Mouse (Mus musculus) heart, embryonic 13.5 days (tissue): ENCODE measurements around the gene Fbxl17. TPM values are rescaled to one million over a fixed set of nuclear protein-coding genes. Genes with fewer than 3 reads are reported as not detected.

Experiments used
- ATAC-seq: fragments of 200-750 bp; cut with Nextera tagmentation; 2 replicates; pipeline ENCODE4 v1.8.0; 2017; ENCODE audit warnings: moderate TSS enrichment; ENCODE audit not compliant: insufficient number of reproducible peaks, low FRiP score, low TSS enrichment; ENCODE audit errors: extremely low read depth
- H3K27ac ChIP-seq: fragments of 300-500 bp; sonication (generic); replicated peaks from 2 replicates; pipeline ENCODE4 v1.5.1; 2015; ENCODE audit warnings: moderate library complexity, mild to moderate bottlenecking, inconsistent platforms
- H3K27me3 ChIP-seq: fragments of 300-500 bp; sonication (generic); replicated peaks from 2 replicates; pipeline ENCODE4 v1.6.1; 2015; ENCODE audit warnings: mild to moderate bottlenecking, inconsistent platforms
- H3K36me3 ChIP-seq: fragments of 300-500 bp; sonication (generic); 2 replicates; pipeline ENCODE4 v1.6.1; 2015; ENCODE audit warnings: mild to moderate bottlenecking, inconsistent platforms
- H3K4me1 ChIP-seq: fragments of 300-500 bp; sonication (generic); 2 replicates; pipeline ENCODE4 v1.6.1; 2015; ENCODE audit warnings: inconsistent platforms
- H3K4me2 ChIP-seq: fragments of 300-500 bp; sonication (generic); 2 replicates; pipeline ENCODE4 v1.6.1; 2015; ENCODE audit warnings: inconsistent platforms, mild to moderate bottlenecking, moderate library complexity
- H3K4me3 ChIP-seq: fragments of 300-500 bp; sonication (generic); 2 replicates; pipeline ENCODE4 v1.5.1; 2015; ENCODE audit warnings: moderate library complexity, mild to moderate bottlenecking, inconsistent platforms
- H3K9ac ChIP-seq: fragments of 300-500 bp; sonication (generic); 2 replicates; pipeline ENCODE4 v1.6.1; 2015; ENCODE audit warnings: inconsistent platforms, mild to moderate bottlenecking, moderate library complexity
- H3K9me3 ChIP-seq: fragments of 300-500 bp; sonication (generic); 2 replicates; pipeline ENCODE4 v1.6.1; 2016; ENCODE audit warnings: inconsistent platforms
- whole genome bisulfite sequencing: fragments of 180-500 bp; shearing (Covaris S2); methylation state at CpG from one replicate; pipeline ENCODE4 v1.1.7; 2015; ENCODE audit warnings: mixed read lengths; 5-methylcytosine and 5-hydroxymethylcytosine counted together
- polyA plus RNA-seq: library from polyadenylated mRNA; unstranded; fragments of >200 nt; fragmentation: Nextera tagmentation; extraction: Ambion mirVana; gene quantifications from 2 replicates; pipeline ENCODE4 v1.2.1, GENCODE M21; 2015

Fbxl17 gene
- polyA plus RNA-seq, 1 experiment from 2014 or later = 6.3 TPM

DNA sequence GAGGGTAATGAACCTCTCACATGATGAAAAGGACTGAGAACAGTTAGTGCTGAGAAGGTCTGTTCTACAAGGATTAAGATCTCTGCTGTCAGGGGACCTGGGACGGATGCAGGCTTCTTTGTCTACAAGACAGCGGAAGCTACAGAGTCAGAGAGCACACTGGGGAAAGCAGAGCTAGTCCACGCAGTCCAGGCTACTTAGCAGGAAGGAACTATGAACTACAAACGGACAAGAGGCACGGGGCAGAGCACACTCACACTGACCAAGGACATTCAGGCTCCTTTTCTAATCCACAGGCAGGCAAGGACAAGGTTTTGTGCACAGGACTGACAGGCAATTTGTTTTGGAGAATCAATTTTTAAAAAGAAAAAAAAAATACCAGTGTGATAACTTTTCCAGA is 437.0 kb downstream of the Fbxl17 start:
- WGBS = 54% methylated on average over 5 of the region's 5 CpGs
- H3K27ac ChIP-seq = no peak overlapping the region
- no peak for ATAC-seq

GRCm38 (mm10) chr17:63061786-63062185 is 438.0 kb downstream of the Fbxl17 start:
- peaks cover 3% of the 10 kb centered on the region; the same call in 1 of the 2 replicates for H3K36me3 ChIP-seq
- WGBS = 84% methylated on average over 3 of the region's 3 CpGs

More for the DNA sequence above, 437.0 kb downstream of the Fbxl17 start:
- no peak overlapping the region for H3K9ac ChIP-seq
- H3K4me1 ChIP-seq = no peaks in the 10 kb centered on the region
- no peaks in the 10 kb centered on the region for H3K27me3 ChIP-seq
- H3K36me3 ChIP-seq = peaks cover 3% of the 10 kb centered on the region; the same call in 1 of the 2 replicates
- no peaks in the 10 kb centered on the region for H3K9me3 ChIP-seq
- no peak overlapping the region for H3K4me2 ChIP-seq
- H3K4me3 ChIP-seq = no peak overlapping the region

DNA sequence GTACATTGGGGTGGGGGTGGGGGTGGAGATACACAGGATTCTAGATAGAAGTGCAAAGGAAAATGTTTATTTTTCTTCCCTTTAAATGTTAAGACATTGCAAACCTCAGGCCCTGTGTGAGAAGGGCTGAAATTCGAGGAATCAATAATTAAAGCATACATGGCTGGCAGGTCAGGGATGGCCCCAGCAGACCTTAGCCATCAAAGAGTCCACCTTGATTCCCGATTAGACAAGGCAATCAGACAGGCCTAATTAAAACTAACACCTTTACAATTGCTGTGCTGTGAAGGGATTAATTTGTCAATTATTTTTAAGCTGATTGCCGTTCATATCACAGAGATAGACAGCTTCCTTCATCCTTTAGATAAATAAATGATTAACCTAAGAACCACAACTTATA is 439.0 kb downstream of the Fbxl17 start:
- H3K27me3 ChIP-seq = no peaks in the 10 kb centered on the region
- H3K4me3 ChIP-seq = no peak overlapping the region
- H3K4me1 ChIP-seq = no peaks in the 10 kb centered on the region
- no peak overlapping the region for H3K4me2 ChIP-seq
- H3K36me3 ChIP-seq = peaks cover 3% of the 10 kb centered on the region; the same call in 1 of the 2 replicates
- ATAC-seq = no peak
- no peaks in the 10 kb centered on the region for H3K9me3 ChIP-seq
- WGBS = 73% methylated on average over 3 of the region's 3 CpGs
- no peak overlapping the region for H3K9ac ChIP-seq
- H3K27ac ChIP-seq = no peak overlapping the region

More at GRCm38 (mm10) chr17:63061786-63062185, 438.0 kb downstream of the Fbxl17 start:
- Histone ChIP-seq H3K4me1 (no peaks in the 10 kb centered on the region), H3K27ac (no peak overlapping the region), H3K27me3 (no peaks in the 10 kb centered on the region), H3K9ac (no peak overlapping the region), H3K4me2 (no peak overlapping the region), H3K4me3 (no peak overlapping the region), H3K9me3 (no peaks in the 10 kb centered on the region)
- ATAC-seq = no peak

- Histone ChIP-seq H3K36me3 (peaks cover 7% of the 10 kb centered on the region; the same call in 1 of the 2 replicates), H3K9ac (no peak overlapping the region), H3K9me3 (no peaks in the 10 kb centered on the region), H3K4me1 (no peaks in the 10 kb centered on the region), H3K4me2 (no peak overlapping the region), H3K27me3 (no peaks in the 10 kb centered on the region), H3K4me3 (no peak overlapping the region), H3K27ac (no peak overlapping the region)
- ATAC-seq = no peak
- WGBS = 83% methylated on average over 15 of the region's 15 CpGs
Measured at GRCm38 (mm10) chr17:63057740-63058388, 442.0 kb downstream of the Fbxl17 start.

DNA sequence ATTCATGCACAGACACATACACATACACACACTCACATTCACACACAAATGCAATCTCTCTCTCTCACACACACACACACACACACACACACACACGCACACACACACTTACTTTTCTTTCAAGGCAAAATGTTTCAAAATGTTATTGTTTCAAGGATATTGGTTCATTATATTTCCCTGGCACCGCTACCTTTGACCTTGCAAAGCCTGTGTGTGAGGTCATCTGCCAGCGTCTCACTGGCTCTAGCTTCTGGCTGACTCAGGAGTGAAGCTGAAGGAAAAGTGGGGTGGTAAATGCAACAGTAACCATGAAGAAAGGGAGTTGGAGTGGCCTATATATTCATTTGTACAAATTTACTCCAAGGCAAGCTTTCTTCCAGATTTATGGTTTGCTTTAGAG is 442.8 kb downstream of the Fbxl17 start:
- no peaks in the 10 kb centered on the region for H3K4me1 ChIP-seq
- peaks cover 7% of the 10 kb centered on the region; the same call in 1 of the 2 replicates for H3K36me3 ChIP-seq
- no peaks in the 10 kb centered on the region for H3K9me3 ChIP-seq
- H3K9ac ChIP-seq = no peak overlapping the region
- no peaks in the 10 kb centered on the region for H3K27me3 ChIP-seq
- H3K4me2 ChIP-seq = no peak overlapping the region
- no peak overlapping the region for H3K27ac ChIP-seq
- no peak overlapping the region for H3K4me3 ChIP-seq
- WGBS = 80% methylated on average over 3 of the region's 3 CpGs
- ATAC-seq = no peak

- whole genome bisulfite sequencing = 61% methylated on average over 3 of the region's 3 CpGs
- no peak for ATAC-seq
- H3K27me3 ChIP-seq = no peaks in the 10 kb centered on the region
- 0 out of 2 replicates have a peak, but pooled peaks cover 4% of the 10 kb centered on the region for H3K36me3 ChIP-seq
- no peak overlapping the region for H3K4me2 ChIP-seq
- H3K4me1 ChIP-seq = no peaks in the 10 kb centered on the region
- H3K9ac ChIP-seq = no peak overlapping the region
- H3K4me3 ChIP-seq = no peak overlapping the region
- H3K27ac ChIP-seq = no peak overlapping the region
- no peaks in the 10 kb centered on the region for H3K9me3 ChIP-seq
Measured at GRCm38 (mm10) chr17:63053311-63053710, 446.5 kb downstream of the Fbxl17 start.

DNA sequence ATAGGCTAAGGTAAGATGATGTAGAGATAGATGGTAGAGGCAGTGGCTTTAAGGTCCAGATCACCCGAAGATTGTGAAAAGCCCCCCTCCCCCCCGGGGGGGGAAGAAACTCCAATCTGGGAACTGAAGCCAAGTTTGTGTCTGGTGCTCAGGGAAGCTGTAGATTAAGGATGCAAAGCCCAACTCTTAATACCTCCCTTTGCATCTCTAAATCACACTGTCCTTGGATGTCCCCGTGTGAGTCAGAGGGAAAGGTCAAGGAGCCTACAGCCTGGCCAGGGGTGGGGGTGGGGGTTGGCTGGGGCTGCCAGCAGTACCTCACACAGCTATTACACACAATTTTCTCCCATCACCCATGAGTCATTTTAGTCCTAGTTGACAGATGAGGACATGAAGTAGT is 453.4 kb downstream of the Fbxl17 start:
- ATAC-seq = no peak
- H3K4me1 ChIP-seq = peaks cover 13% of the 10 kb centered on the region
- no peak overlapping the region for H3K4me3 ChIP-seq
- no peaks in the 10 kb centered on the region for H3K27me3 ChIP-seq
- no peak overlapping the region for H3K9ac ChIP-seq
- H3K27ac ChIP-seq = no peak overlapping the region
- WGBS = 43% methylated on average over 3 of the region's 3 CpGs
- H3K4me2 ChIP-seq = no peak overlapping the region
- peaks cover 4% of the 10 kb centered on the region; the same call in 1 of the 2 replicates for H3K9me3 ChIP-seq
- H3K36me3 ChIP-seq = no peaks in the 10 kb centered on the region

DNA sequence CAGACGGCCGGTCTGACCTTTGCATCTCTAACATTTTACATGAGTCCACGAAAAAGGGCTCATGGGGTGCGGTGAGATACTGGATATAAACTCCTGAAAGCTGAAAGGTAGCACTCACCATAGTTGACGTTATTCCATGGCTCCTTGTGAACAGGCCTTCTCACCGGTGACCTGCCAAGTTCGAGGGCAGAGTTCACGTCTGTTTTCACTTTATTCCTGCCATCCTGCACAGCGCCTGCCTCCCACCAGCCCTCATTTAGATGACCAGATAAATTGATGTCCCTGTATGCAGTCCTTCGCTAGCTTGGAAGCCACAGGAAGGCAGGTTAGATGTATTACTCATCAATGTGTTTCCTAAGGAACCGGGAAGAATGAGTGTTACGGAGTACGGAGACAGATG is 454.5 kb downstream of the Fbxl17 start:
- WGBS = 81% methylated on average over 13 of the region's 13 CpGs
- no peak overlapping the region for H3K4me3 ChIP-seq
- peaks cover 13% of the 10 kb centered on the region for H3K4me1 ChIP-seq
- ATAC-seq = no peak
- no peak overlapping the region for H3K27ac ChIP-seq
- H3K9me3 ChIP-seq = peaks cover 14% of the 10 kb centered on the region
- H3K36me3 ChIP-seq = peaks cover 2% of the 10 kb centered on the region; the same call in 1 of the 2 replicates
- no peak overlapping the region for H3K4me2 ChIP-seq
- no peaks in the 10 kb centered on the region for H3K27me3 ChIP-seq
- H3K9ac ChIP-seq = no peak overlapping the region

DNA sequence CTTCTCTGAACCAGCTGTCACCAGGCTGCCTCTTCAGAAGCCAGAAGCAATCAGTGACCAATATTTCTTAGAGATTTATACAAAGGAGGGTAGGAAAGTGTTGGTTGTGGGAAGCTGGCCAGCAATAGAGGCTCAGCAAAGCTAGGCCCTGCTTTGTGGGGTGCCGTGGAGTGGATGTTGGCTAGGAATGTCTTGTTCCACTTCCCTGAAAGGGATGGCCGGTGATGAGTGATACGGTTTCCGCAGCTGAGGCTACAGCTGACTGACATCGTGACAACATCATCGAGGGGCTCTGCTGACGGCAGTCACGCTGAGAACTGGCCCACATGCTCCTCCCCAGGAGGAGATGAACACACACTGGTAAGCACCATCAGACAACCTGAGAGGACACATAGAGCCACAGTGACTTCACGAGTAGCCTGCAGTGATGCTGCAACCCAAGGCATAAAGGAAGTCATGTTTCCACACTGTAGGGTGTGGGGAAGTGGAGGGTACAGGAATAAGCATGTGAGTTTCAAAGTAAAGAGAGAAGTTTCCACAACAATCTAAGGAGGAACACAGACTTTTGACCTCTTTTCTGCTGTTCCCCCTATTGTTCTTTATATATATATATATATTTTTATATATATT is 456.7 kb downstream of the Fbxl17 start:
- no peak overlapping the region for H3K4me2 ChIP-seq
- H3K27me3 ChIP-seq = no peaks in the 10 kb centered on the region
- H3K9me3 ChIP-seq = peaks cover 23% of the 10 kb centered on the region
- H3K9ac ChIP-seq = no peak overlapping the region
- no peak overlapping the region for H3K4me3 ChIP-seq
- 52% methylated on average over 9 of the region's 9 CpGs for WGBS
- H3K4me1 ChIP-seq = peaks cover 13% of the 10 kb centered on the region
- ATAC-seq = no peak
- peaks cover 2% of the 10 kb centered on the region; the same call in 1 of the 2 replicates for H3K36me3 ChIP-seq
- no peak overlapping the region for H3K27ac ChIP-seq

DNA sequence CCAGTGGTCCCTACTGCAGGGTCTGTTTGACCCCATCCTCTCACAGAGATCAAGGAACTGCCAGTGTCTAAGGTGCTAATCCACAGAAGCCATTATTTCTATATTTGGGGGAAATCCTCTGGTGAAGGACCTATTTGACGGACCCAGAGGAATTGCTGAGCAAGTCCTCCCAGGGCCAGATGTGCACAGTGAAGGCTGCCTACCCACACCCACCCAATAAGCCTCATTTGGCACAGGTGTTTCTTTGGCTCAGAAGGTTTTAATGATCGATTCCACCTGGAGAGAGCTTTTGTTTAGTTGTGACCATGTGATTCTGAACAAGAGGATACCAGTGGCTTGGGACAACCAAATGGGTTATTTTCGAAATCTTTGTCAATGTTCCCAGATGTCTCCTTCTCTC is 462.3 kb downstream of the Fbxl17 start:
- 88% methylated on average over 3 of the region's 3 CpGs for WGBS
- Histone ChIP-seq H3K9ac (no peak overlapping the region), H3K4me1 (peaks cover 8% of the 10 kb centered on the region), H3K36me3 (peaks cover 2% of the 10 kb centered on the region; the same call in 1 of the 2 replicates), H3K9me3 (peaks cover 23% of the 10 kb centered on the region), H3K4me3 (no peak overlapping the region), H3K27me3 (no peaks in the 10 kb centered on the region), H3K4me2 (no peak overlapping the region), H3K27ac (no peak overlapping the region)
- ATAC-seq = no peak

- Histone ChIP-seq H3K4me2 (no peak overlapping the region), H3K9me3 (no peaks in the 10 kb centered on the region), H3K27me3 (no peaks in the 10 kb centered on the region), H3K4me1 (peaks cover 18% of the 10 kb centered on the region), H3K36me3 (no peaks in the 10 kb centered on the region), H3K9ac (no peak overlapping the region), H3K27ac (no peak overlapping the region), H3K4me3 (no peak overlapping the region)
- 72% methylated on average over 5 of the region's 5 CpGs for WGBS
- ATAC-seq = no peak
Measured at GRCm38 (mm10) chr17:63033141-63033540, 466.7 kb downstream of the Fbxl17 start.

GRCm38 (mm10) chr17:63029105-63029504 is 470.7 kb downstream of the Fbxl17 start:
- 0 out of 2 replicates have a peak, but pooled peaks cover 10% of the 10 kb centered on the region for H3K4me1 ChIP-seq
- no peaks in the 10 kb centered on the region for H3K9me3 ChIP-seq
- H3K27ac ChIP-seq = no peak overlapping the region
- ATAC-seq = no peak
- H3K4me3 ChIP-seq = no peak overlapping the region
- no peaks in the 10 kb centered on the region for H3K36me3 ChIP-seq
- H3K9ac ChIP-seq = no peak overlapping the region
- WGBS = 33% methylated on average over 4 of the region's 4 CpGs
- H3K4me2 ChIP-seq = no peak overlapping the region
- no peaks in the 10 kb centered on the region for H3K27me3 ChIP-seq
